Mouse (Mus musculus): ENCODE measurements around the gene Rsrc1.

- TF ChIP-seq POLR2A (IDR thresholded peaks at IDR 0.05; ENCODE audit: borderline replicate concordance, control insufficient read depth, low read depth, low read length) (no peak), CTCF (IDR thresholded peaks at IDR 0.05; ENCODE audit: control insufficient read depth, insufficient read depth, low read length) (no peak)
These were observed 5.0 kb downstream of the Rsrc1 start for GRCm38 (mm10) chr3:66986287-66986560.

Data from bone marrow, adult 2 months (tissue).